Mouse (Mus musculus): ENCODE results near the gene Utp14b.

- TF ChIP-seq CTCF (IDR thresholded peaks at IDR 0.05; ENCODE audit: low read depth) = no peak
- TF ChIP-seq EP300 (optimal IDR thresholded peaks at IDR 0.05) = no peak
Observed at GRCm38 (mm10) chr1:78684128-78684527, 26.3 kb downstream of the Utp14b start.
